Mouse (Mus musculus) intestine, embryonic 16.5 days (tissue): ENCODE data around the gene Pgp. TPM values are rescaled to one million over a fixed set of nuclear protein-coding genes. Genes with fewer than 3 reads are reported as not detected.
"Not testable (repeated sequence)": the region's sequence is repeated elsewhere in the genome, so short reads cannot be mapped to it uniquely, and the experiment has no call there.

ENCODE experiments used
- ATAC-seq: fragments of 200-750 bp; cut with Nextera tagmentation; 2 replicates; pipeline ENCODE4 v1.8.0; 2017; ENCODE audit warnings: moderate TSS enrichment, moderate library complexity
- H3K27ac ChIP-seq: fragments of 300-500 bp; sonication (generic); 2 replicates; pipeline ENCODE4 v1.5.1; 2014; ENCODE audit warnings: mild to moderate bottlenecking, low read length
- H3K27me3 ChIP-seq: fragments of 300-500 bp; sonication (generic); replicated peaks from 2 replicates; pipeline ENCODE4 v1.6.1; 2014; ENCODE audit warnings: low read length, control low read depth, mixed read lengths; ENCODE audit not compliant: control insufficient read depth, insufficient read depth
- H3K36me3 ChIP-seq: fragments of 300-500 bp; sonication (generic); 2 replicates; pipeline ENCODE4 v1.6.1; 2014; ENCODE audit warnings: low read length, control low read depth; ENCODE audit not compliant: control insufficient read depth, insufficient read depth
- H3K4me1 ChIP-seq: fragments of 300-500 bp; sonication (generic); 2 replicates; pipeline ENCODE4 v1.6.1; 2014; ENCODE audit warnings: low read length, control low read depth, mixed read lengths; ENCODE audit not compliant: control insufficient read depth, insufficient read depth
- H3K4me2 ChIP-seq: fragments of 300-500 bp; sonication (generic); 2 replicates; pipeline ENCODE4 v1.6.1; 2014; ENCODE audit warnings: low read depth, low read length, control low read depth
- H3K4me3 ChIP-seq: fragments of 300-500 bp; sonication (generic); 2 replicates; pipeline ENCODE4 v1.5.1; 2014; ENCODE audit warnings: mild to moderate bottlenecking, low read length
- H3K9ac ChIP-seq: fragments of 300-500 bp; sonication (generic); 2 replicates; pipeline ENCODE4 v1.6.1; 2014; ENCODE audit warnings: low read depth, low read length
- H3K9me3 ChIP-seq: fragments of 300-500 bp; sonication (generic); 2 replicates; pipeline ENCODE4 v1.6.1; 2016; ENCODE audit warnings: low read length, control low read depth; ENCODE audit not compliant: control insufficient read depth
- WGBS: fragments of 180-500 bp; shearing (Covaris S2); extraction: QIAGEN DNeasy Blood & Tissue Kit; methylation state at CpG from one replicate; pipeline ENCODE4 v1.1.7; 2014; 5-methylcytosine and 5-hydroxymethylcytosine counted together
- polyA plus RNA-seq: library from polyadenylated mRNA; unstranded; fragments of >200 nt; fragmentation: Nextera tagmentation; extraction: Ambion mirVana; gene quantifications from 2 replicates; pipeline ENCODE4 v1.2.1, GENCODE M21; 2015

Gene Pgp
- 83.8 and 87.1 TPM in 2 replicates for polyA plus RNA-seq

GRCm38 (mm10) chr17:24469910-24470602 lies at the start of gene Pgp, which contains the start of gene E4f1:
TSS of gene Pgp (plus strand) at chr17:24470392.
TSS of gene E4f1 (minus strand) at chr17:24470313.
- H3K4me1 ChIP-seq = peaks cover 31% of the 10 kb centered on the region
- peak; percentile 97 for ATAC-seq
- peak within 1 kb of the TSS; percentile 93 for H3K4me3 ChIP-seq
- peak within 1 kb of the TSS; percentile 92 for H3K4me2 ChIP-seq
- H3K9me3 ChIP-seq = no peaks in the 10 kb centered on the region
- H3K9ac ChIP-seq = peak within 1 kb of the TSS; percentile 96
- peaks cover 9% of the 10 kb centered on the region; the same call in 1 of the 2 replicates for H3K36me3 ChIP-seq
- WGBS = under 1% methylated on average over 74 of the region's 75 CpGs
- no peaks in the 10 kb centered on the region for H3K27me3 ChIP-seq
- H3K27ac ChIP-seq = peak within 1 kb of the TSS; percentile 93

DNA sequence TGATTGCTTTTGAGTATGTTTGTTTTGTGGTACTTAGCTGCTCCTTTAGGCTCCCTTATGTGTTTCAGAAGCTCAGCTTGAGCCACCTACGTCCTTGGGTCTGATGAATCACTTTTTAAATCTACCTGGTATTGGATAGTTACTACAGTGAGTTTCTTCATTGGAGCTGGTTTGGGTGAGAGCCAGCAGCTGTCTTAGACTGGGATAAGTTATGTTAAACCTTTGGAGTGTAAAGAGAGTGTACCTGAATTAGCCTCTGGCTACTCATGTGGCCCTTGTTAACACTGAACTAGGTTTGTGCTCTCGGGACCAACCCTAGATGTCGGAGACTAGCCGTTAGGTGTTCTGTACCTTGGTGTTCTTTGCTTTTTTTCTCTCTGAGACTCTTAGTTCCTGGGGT lies 47.1 kb upstream of the Pgp start:
- H3K9ac ChIP-seq = no peak overlapping the region
- 0 out of 2 replicates have a peak, but pooled peaks cover 2% of the 10 kb centered on the region for H3K4me1 ChIP-seq
- ATAC-seq = no peak
- no peaks in the 10 kb centered on the region for H3K9me3 ChIP-seq
- WGBS = 92% methylated on average over 4 of the region's 4 CpGs
- H3K4me2 ChIP-seq = no peak overlapping the region
- H3K36me3 ChIP-seq = peaks cover 24% of the 10 kb centered on the region
- H3K4me3 ChIP-seq = no peak overlapping the region
- H3K27me3 ChIP-seq = no peaks in the 10 kb centered on the region
- H3K27ac ChIP-seq = no peak overlapping the region

DNA sequence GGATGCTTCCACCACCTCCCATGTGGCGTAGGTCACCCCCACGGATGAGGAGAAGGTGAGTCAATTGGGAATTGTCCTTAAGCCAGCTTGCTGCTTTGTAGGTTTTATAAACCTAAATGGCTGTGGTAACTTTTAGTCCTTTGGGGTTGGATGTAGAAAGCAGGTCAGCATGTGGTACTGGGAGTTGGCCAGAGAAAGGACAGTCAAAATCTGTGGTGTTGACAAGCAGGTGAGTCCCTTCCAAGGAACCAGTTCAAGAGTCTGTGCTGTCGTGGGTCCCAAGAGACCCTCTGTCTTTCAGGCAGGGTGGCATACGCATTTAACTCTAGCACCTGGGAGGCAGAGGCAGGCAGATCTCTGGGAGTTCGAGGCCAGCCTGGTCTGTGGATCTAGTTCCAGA lies 45.7 kb upstream of the Pgp start:
- Histone ChIP-seq H3K27ac (no peak overlapping the region), H3K4me1 (0 out of 2 replicates have a peak, but pooled peaks cover 7% of the 10 kb centered on the region), H3K27me3 (no peaks in the 10 kb centered on the region), H3K4me2 (no peak overlapping the region), H3K36me3 (peaks cover 21% of the 10 kb centered on the region), H3K9ac (no peak overlapping the region), H3K4me3 (no peak overlapping the region), H3K9me3 (no peaks in the 10 kb centered on the region)
- 94% methylated on average over 5 of the region's 5 CpGs for WGBS
- ATAC-seq = no peak

- 89% methylated on average over 5 of the region's 8 CpGs for WGBS
- Histone ChIP-seq H3K36me3 (peaks cover 21% of the 10 kb centered on the region), H3K4me1 (0 out of 2 replicates have a peak, but pooled peaks cover 11% of the 10 kb centered on the region)
- H3K27ac ChIP-seq, H3K4me3 ChIP-seq, H3K9ac ChIP-seq, ATAC-seq, H3K4me2 ChIP-seq, H3K27me3 ChIP-seq, H3K9me3 ChIP-seq: not testable (repeated sequence)
Measured at GRCm38 (mm10) chr17:24425326-24425725, 44.9 kb upstream of the Pgp start.

DNA sequence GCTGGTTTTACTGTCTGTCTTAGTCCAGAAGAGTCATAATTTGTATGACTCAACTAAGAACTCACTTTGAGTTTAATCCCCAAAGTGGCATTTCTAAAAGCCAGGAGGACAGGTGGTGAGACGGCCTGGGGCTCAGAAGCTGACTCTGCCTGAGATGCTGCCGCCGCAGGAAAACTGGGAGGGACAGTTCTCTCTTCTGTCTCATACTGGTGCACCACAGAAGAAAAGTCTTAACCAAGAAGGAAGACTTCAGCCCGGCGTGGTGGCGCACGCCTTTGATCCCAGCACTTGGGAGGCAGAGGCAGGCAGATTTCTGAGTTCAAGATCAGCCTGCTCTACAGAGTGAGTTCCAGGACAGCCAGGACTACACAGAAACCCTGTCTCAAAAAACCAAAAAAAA lies 44.3 kb upstream of the Pgp start:
- Histone ChIP-seq H3K4me2 (peak overlapping the region; percentile 59; the same call in 1 of the 2 replicates), H3K9me3 (no peaks in the 10 kb centered on the region), H3K4me3 (no peak overlapping the region), H3K27me3 (no peaks in the 10 kb centered on the region), H3K27ac (peak overlapping the region; percentile 98), H3K9ac (no peak overlapping the region), H3K36me3 (peaks cover 19% of the 10 kb centered on the region), H3K4me1 (0 out of 2 replicates have a peak, but pooled peaks cover 11% of the 10 kb centered on the region)
- ATAC-seq = peak; percentile 1; the same call in 1 of the 2 replicates
- 82% methylated on average over 7 of the region's 7 CpGs for WGBS

DNA sequence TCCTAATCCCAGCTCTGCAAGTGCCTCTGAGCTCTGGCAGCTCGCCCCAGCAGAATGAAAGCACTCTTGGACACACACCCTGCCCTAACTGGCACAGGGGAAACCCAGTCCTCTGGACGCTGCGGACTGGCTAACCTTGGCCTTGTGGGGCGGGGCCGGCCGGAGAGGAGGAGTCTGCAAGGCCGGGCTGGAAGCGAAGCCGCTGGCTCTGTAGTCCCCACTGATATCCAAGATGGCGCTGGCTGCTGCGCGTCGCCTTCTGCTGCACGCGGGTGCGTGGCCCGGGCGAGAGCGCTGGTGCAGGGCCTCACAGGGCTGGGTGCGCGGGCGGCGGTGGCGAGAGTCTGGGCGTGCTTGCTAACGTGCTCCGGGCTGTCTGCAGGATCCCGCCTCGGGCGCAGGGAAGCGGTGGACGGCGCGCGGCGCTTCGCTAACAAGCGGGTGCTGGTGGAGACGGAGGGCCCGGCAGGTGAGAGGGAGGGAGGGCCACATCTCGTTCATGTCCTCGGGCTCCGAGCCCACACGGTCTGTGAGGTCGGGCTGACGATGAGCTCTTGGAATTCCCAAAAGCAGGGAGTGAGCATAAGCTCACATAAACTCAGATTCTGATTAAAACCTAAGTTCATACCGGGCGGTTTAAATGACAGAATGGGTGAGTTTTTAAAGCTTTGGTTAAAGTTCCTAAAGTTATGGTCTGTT lies 43.6 kb upstream of the Pgp start, which contains the start of gene Eci1:
Eci1 (plus strand) TSS at position 171 of the 699 bp plus-strand sequence.
- Histone ChIP-seq H3K9ac (peak within 1 kb of the TSS; percentile 97), H3K27me3 (no peaks in the 10 kb centered on the region), H3K36me3 (peaks cover 17% of the 10 kb centered on the region), H3K27ac (peak within 1 kb of the TSS; percentile 98), H3K9me3 (no peaks in the 10 kb centered on the region), H3K4me3 (peak within 1 kb of the TSS; percentile 85), H3K4me1 (0 out of 2 replicates have a peak, but pooled peaks cover 11% of the 10 kb centered on the region), H3K4me2 (peak within 1 kb of the TSS; percentile 59)
- 0% methylated on average over 48 of the region's 48 CpGs for WGBS
- peak; percentile 98 for ATAC-seq

GRCm38 (mm10) chr17:24427170-24427557 lies 43.0 kb upstream of the Pgp start:
- no peaks in the 10 kb centered on the region for H3K27me3 ChIP-seq
- 3% methylated on average over 8 of the region's 8 CpGs for WGBS
- 0 out of 2 replicates have a peak, but pooled peaks have one; percentile 21 for ATAC-seq

GRCm38 (mm10) chr17:24429201-24429983 lies 40.8 kb upstream of the Pgp start:
- 79% methylated on average over 14 of the region's 14 CpGs for WGBS
- Histone ChIP-seq H3K9ac (no peak overlapping the region), H3K36me3 (peaks cover 6% of the 10 kb centered on the region), H3K27ac (no peak overlapping the region), H3K4me1 (0 out of 2 replicates have a peak, but pooled peaks cover 11% of the 10 kb centered on the region), H3K9me3 (no peaks in the 10 kb centered on the region), H3K27me3 (no peaks in the 10 kb centered on the region), H3K4me3 (no peak overlapping the region), H3K4me2 (no peak overlapping the region)
- ATAC-seq = no peak

More at GRCm38 (mm10) chr17:24427170-24427557, 43.0 kb upstream of the Pgp start:
- Histone ChIP-seq H3K4me3 (peak overlapping the region; percentile 85), H3K9ac (peak overlapping the region; percentile 97), H3K4me1 (0 out of 2 replicates have a peak, but pooled peaks cover 11% of the 10 kb centered on the region), H3K4me2 (peak overlapping the region; percentile 59), H3K27ac (peak overlapping the region; percentile 98), H3K36me3 (peaks cover 17% of the 10 kb centered on the region), H3K9me3 (no peaks in the 10 kb centered on the region)
